Mouse (Mus musculus) skeletal muscle tissue, adult 2 months (tissue): ENCODE data around the gene Frmd4b.
A peak's percentile ranks its signal among the peaks of the same experiment; 100 is the strongest.

Experiments used
- DNase-seq: peaks from one replicate; pipeline ENCODE4 v3.0.0-alpha.2; 2012; ENCODE audit warnings: low read depth, low spot score

The Frmd4b gene

GRCm38 (mm10) chr6:97478981-97479860, 138.1 kb downstream of the Frmd4b start:
- DNase-seq: no peak

- DNase-seq: no peak
Observed at GRCm38 (mm10) chr6:97473672-97474071, 143.7 kb downstream of the Frmd4b start.

- no peak for DNase-seq
Observed at GRCm38 (mm10) chr6:97472873-97473550, 144.3 kb downstream of the Frmd4b start.

GRCm38 (mm10) chr6:97463898-97464524, 153.3 kb downstream of the Frmd4b start:
- DNase-seq: peak; percentile 83

- no peak for DNase-seq
Observed at GRCm38 (mm10) chr6:97462421-97462820, 154.9 kb downstream of the Frmd4b start.

- DNase-seq: no peak
Observed at GRCm38 (mm10) chr6:97459112-97459511, 158.2 kb downstream of the Frmd4b start.

GRCm38 (mm10) chr6:97458358-97458757, 159.0 kb downstream of the Frmd4b start:
- DNase-seq: no peak

- peak; percentile 57 for DNase-seq
Observed at GRCm38 (mm10) chr6:97457954-97458353, 159.4 kb downstream of the Frmd4b start.

- peak; percentile 47 for DNase-seq
Observed at GRCm38 (mm10) chr6:97457210-97457609, 160.1 kb downstream of the Frmd4b start.

GRCm38 (mm10) chr6:97452223-97452622, 165.1 kb downstream of the Frmd4b start:
- DNase-seq: no peak

- DNase-seq: peak; percentile 83
Observed at GRCm38 (mm10) chr6:97449806-97450205, 167.5 kb downstream of the Frmd4b start.

- DNase-seq: peak; percentile 71
Observed at GRCm38 (mm10) chr6:97447020-97447419, 170.3 kb downstream of the Frmd4b start.

GRCm38 (mm10) chr6:97444145-97444544, 173.2 kb downstream of the Frmd4b start:
- no peak for DNase-seq

GRCm38 (mm10) chr6:97443522-97443921, 173.8 kb downstream of the Frmd4b start:
- no peak for DNase-seq

GRCm38 (mm10) chr6:97441357-97441756, 176.0 kb downstream of the Frmd4b start:
- peak; percentile 73 for DNase-seq

- DNase-seq: no peak
Observed at GRCm38 (mm10) chr6:97438918-97439645, 178.3 kb downstream of the Frmd4b start.

GRCm38 (mm10) chr6:97434753-97435152, 182.6 kb downstream of the Frmd4b start:
- no peak for DNase-seq

GRCm38 (mm10) chr6:97431309-97432004, 185.9 kb downstream of the Frmd4b start:
- peak; percentile 40 for DNase-seq

GRCm38 (mm10) chr6:97430519-97430918, 186.8 kb downstream of the Frmd4b start:
- DNase-seq: no peak

- DNase-seq: no peak
Observed at GRCm38 (mm10) chr6:97429688-97430343, 187.5 kb downstream of the Frmd4b start.
